ENCODE assay signal across 16 mouse cellular contexts in genomic region chr9:118400520-118400919, GRCm38 (mm10).
"Had no signal": no experiment of that assay in that cellular context is flagged by ENCODE, and none has a peak within 500 bp of the region (broad histone marks: within the 10 kb centered on the region; RNA-seq: fewer than 3 reads in every experiment).

No protein-coding gene starts in this region.

- H3K4me1 ChIP-seq: liver, embryonic 13.5 days; lung, embryonic 15.5 days; neural tube, embryonic 12.5 days had no signal

- DNase-seq: kidney, adult 9 months; kidney, postnatal 36 days; layer of hippocampus, adult 9-11 months; layer of hippocampus, postnatal 36 days; liver; liver, embryonic 13.5 days; liver, postnatal 0 days; lung, postnatal 14 days; midbrain, embryonic 14.5 days; right cerebral cortex, postnatal 4 days; spleen, adult 18-20 months had no signal

- H3K27me3 ChIP-seq: limb, embryonic 12.5 days; liver, embryonic 13.5 days; lung, embryonic 15.5 days; neural tube, embryonic 12.5 days had no signal

- H3K4me3 ChIP-seq: limb, embryonic 12.5 days; liver, embryonic 13.5 days; lung, embryonic 15.5 days; myocyte; neural tube, embryonic 12.5 days had no signal

- H3K27ac ChIP-seq: kidney, postnatal 0 days; limb, embryonic 12.5 days; liver, embryonic 13.5 days; lung, embryonic 15.5 days; neural tube, embryonic 12.5 days had no signal

- H3K36me3 ChIP-seq: limb, embryonic 12.5 days; liver, embryonic 13.5 days; lung, embryonic 15.5 days; neural tube, embryonic 12.5 days had no signal
